Mouse (Mus musculus): ENCODE measurements around the gene Acss2.

Gene Acss2

GRCm38 (mm10) chr2:155517455-155518423 is at the start of gene Acss2, which contains the start of gene Ggt7:
Gene Acss2, plus strand, starts transcription at chr2:155517948.
Gene Ggt7, minus strand, starts transcription at chr2:155518237.
- peak; percentile 100 for DNase-seq

DNA sequence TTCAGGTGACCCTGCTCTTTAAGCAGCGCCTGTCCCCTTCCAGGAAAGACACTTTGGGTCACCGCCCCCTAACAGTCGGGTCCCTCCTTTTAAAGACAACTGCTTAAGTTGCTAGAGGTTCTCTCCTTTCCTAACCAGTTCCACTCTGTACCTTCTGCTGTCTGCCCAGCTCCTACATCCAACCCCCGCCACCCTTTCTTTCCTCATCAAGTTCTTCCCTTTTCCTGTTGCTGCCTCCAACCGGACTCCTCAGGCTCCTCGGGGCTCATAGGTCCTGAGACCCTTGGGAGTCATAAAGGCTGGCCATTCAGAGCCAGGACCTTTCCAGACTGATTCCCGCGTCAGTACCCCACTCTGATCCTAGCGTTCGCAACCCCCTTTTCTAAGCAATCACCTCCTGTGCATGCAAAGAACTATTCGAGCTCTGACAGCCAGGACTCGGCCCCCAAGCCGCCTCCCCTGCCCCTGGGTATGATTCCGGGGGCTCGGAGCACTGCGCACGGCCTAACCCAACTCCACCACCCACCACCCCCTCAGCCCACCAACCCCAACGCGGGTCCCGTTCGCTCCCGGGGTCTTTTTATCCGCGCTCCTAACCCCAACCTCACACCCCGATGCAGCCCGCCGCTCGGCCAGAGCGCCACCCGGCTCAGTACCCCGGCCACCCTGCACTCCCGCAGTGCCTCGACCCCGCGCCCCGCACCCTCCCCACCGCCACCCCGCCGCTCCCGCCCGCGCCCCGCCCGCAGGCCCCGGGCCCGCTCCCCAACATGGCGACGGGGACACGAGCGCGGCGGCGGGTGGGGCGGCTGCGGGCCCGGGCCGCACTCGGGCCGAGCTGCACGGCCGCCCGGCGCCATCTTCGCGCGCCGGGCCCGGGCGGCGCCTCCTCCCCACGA is 44.8 kb upstream of the Acss2 start:
- peak; percentile 43 to 72 for DNase-seq

GRCm38 (mm10) chr2:155473570-155474088 is 44.1 kb upstream of the Acss2 start, which contains the start of gene Ncoa6:
Gene Ncoa6, minus strand, starts transcription at chr2:155473894.
- peak; percentile 71 to 85 for DNase-seq

GRCm38 (mm10) chr2:155482021-155482420 is 35.7 kb upstream of the Acss2 start:
- peak; percentile 77 to 92 for DNase-seq

DNA sequence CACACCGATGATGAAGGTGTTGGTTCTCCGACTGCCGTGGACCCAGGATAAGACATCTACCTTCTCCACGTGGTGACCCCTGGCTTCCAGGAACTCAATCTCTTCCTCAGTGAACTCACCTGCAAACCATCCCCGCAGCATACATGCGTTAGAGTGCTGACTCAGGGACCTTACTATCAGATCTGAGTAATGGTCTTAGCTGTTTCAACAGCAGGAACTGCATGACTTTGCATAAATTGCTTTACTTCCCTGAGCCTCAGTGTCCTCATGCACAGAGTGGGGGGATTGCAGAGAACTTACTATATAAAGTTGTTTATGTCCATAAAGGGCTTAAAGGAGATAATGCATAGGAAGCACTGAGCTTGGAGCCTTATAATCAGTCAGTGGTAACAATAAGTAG is 26.8 kb upstream of the Acss2 start:
- DNase-seq = no peak

DNA sequence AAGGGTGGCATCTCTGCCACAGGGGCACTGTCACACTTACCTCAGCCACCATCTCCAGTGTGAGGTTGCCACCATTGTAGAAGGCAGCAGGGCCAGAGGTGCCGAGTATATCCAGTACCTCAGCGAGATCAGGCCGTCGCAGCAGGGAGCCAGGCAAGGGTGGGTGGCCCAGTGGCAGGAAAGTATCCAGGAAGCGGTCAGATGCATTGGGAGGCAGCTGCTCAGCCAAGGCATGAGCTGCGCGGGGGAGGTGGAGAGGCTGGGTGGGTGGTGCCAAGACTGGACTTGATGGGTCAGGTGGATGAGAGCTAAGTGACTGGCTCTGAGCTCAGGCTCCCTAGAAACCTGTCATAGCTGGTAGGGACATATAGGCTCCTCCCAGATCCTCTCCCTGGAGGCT is 15.2 kb upstream of the Acss2 start:
- DNase-seq = no peak

- DNase-seq = peak; percentile 23 to 78
Measured at GRCm38 (mm10) chr2:155504440-155505355, 13.1 kb upstream of the Acss2 start.

DNA sequence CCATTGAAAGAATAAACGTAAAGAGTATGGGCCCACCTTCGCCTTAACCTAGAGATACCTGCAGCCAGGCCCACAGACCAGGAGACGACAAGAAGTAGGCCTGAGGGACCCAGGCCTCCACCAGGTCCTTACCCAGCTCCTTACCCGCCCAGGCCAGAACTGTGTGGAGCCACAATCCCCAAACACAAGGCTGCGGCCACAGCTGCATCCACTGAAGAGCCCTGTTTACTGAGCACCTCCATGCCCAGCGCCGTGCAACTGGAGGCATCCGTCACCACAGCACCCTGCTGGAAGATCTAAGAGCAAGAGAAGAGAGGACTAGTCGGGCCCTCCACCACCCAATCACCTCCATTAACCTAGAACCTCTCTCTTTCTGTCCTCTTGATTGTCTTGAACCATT is 11.9 kb upstream of the Acss2 start:
- no peak for DNase-seq

- no peak for DNase-seq
Measured at GRCm38 (mm10) chr2:155507721-155508470, 9.9 kb upstream of the Acss2 start.

GRCm38 (mm10) chr2:155512479-155512878 is 5.3 kb upstream of the Acss2 start:
- peak; percentile 73 to 78 for DNase-seq

DNA sequence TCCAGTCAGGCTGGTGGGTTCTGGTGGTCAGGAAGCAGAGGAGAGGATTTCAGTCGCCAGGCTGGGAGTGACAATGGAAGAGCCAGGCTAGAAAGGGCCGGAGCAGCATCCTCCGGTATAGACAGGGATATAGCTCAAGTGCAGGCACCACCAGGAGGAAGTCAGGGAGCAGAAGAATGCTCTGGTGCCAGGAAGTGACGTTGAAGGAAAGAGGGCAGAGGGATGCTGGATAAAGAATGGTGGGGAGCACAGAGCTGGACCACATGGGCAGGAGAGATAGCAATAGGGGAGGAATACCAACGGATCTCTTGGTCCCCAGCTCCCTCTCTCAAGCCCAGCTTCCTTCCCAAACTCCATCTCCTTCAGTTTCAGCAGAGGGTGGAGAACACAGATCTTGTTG is 4.2 kb upstream of the Acss2 start:
- DNase-seq = no peak

GRCm38 (mm10) chr2:155514666-155515065 is 3.1 kb upstream of the Acss2 start:
- peak; percentile 69 to 82 for DNase-seq

GRCm38 (mm10) chr2:155515941-155516340 is 1.8 kb upstream of the Acss2 start:
- DNase-seq = peak; percentile 68 to 78

DNA sequence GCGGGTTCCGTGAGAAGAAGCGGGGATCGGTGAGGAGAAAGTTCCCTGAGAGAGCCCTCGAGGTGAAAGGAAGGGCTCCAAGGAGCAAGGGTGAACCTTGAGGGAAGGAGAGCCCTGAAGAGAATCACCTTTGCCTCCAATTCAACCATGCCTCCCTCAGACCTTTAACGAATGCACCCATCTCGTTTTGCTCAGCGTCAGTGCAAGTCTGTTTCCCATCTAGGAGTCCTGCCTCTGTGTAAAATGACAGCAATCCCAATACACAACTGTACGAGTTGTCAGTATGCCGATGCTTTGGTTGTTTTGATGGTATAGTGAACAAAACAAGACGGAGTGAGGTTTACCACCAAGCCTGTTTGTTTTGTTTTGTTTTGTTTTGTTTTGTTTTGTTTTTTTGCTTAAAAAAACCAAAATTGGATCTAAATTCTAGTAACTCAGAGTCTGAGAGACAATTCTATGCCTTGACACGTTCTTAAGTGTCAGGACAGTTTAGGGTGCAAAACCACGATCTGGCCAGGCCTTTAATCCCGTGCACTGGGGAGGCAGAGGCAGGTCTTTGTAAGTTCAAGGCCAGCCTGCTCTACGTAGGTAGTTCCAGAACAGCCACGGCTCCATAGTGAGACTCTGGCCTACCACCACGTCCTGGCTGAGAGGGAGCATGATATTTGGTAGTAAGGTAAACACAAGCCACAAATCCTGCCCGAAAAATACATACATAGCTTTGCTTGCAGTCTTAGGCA is 953 bp downstream of the Acss2 start:
- peak in 1 of 2 experiments; percentile 8 for DNase-seq

DNA sequence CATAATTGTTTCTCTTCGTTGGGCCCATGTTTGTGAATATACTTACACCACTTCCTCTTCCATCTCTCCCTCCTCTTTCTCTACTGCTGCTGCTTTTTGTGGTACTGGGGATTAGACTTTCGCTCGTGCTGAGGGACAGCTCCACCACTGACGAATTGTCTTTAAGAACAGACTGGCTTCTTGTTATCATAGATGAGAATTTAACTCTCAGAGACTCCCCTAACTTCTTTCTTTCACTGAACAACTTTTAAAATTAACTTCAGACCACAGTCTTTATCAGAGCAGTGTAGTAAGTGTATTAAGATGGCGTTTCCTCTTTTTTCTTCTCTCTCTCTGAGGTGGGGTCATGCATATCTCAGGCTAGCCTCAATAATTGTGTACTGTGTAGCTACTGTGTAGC is 6.0 kb downstream of the Acss2 start:
- no peak for DNase-seq

GRCm38 (mm10) chr2:155524378-155524777 is 6.6 kb downstream of the Acss2 start:
- no peak for DNase-seq

GRCm38 (mm10) chr2:155527367-155527766 is 9.6 kb downstream of the Acss2 start:
- DNase-seq = no peak

GRCm38 (mm10) chr2:155536292-155536691 is 18.5 kb downstream of the Acss2 start:
- no peak for DNase-seq

DNA sequence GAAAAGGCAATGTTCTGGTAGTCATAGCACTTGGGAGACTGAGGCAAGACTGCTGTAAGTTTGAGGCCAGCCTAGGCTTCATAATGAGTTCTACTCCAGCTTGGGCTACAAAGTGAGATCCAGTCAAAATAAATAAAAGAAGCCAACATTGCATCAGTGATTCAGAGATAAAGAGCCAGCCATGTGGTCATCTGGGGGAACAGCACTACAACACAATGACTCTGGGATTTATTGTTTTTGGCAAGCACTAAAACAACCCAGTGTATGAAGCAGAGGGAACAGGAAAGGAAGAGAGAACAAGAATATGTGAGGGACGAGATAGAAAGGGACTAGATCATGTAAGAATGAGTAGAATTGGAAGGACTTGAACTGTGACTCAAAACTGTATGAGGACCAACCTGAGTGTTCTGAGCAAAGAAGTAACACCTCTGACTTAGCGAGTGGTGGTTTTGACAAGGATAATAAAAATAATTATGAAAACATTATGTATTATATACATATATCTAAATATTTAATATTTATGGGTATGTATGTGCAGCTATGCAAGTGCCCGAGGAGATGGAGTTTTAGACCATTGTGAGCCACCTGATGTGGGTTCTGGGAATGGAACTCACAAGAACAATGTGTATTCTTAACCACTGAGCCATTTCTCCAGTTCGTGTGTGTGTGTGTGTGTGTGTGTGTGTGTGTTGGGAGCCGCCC is 20.2 kb downstream of the Acss2 start:
- DNase-seq = no peak

Data from kidney, postnatal 25 days (tissue).